Mouse (Mus musculus) frontal cortex, postnatal 10 days (tissue): ENCODE data around the gene Upk2.

Source experiments
- DNase-seq, 2 experiments: peaks; one replicate each; pipeline ENCODE4 v3.0.0; 2022; ENCODE audit warnings: low spot score in 2 of 2, mixed read lengths in 1 of 2

Upk2 gene

GRCm38 (mm10) chr9:44488855-44489381, 34.1 kb upstream of the Upk2 start:
- DNase-seq, result peak in 1 of 2 experiments; percentile 48

- no peak for DNase-seq
Measured at GRCm38 (mm10) chr9:44488416-44488815, 33.6 kb upstream of the Upk2 start.

- DNase-seq, result peak in 1 of 2 experiments; percentile 17
Measured at GRCm38 (mm10) chr9:44487441-44487840, 32.7 kb upstream of the Upk2 start.

- DNase-seq, result peak in 1 of 2 experiments; percentile 20
Measured at GRCm38 (mm10) chr9:44486741-44487421, 32.1 kb upstream of the Upk2 start.

- DNase-seq, result no peak
Measured at GRCm38 (mm10) chr9:44486335-44486734, 31.6 kb upstream of the Upk2 start.

- peak in 1 of 2 experiments; percentile 12 for DNase-seq
Measured at GRCm38 (mm10) chr9:44485516-44486161, 30.9 kb upstream of the Upk2 start.

GRCm38 (mm10) chr9:44485105-44485515, 30.3 kb upstream of the Upk2 start:
- DNase-seq, result no peak

- DNase-seq, result no peak
Measured at GRCm38 (mm10) chr9:44484311-44485104, 29.7 kb upstream of the Upk2 start.

GRCm38 (mm10) chr9:44483510-44484044, 28.8 kb upstream of the Upk2 start:
- DNase-seq, result peak in 1 of 2 experiments; percentile 60

GRCm38 (mm10) chr9:44483041-44483509, 28.3 kb upstream of the Upk2 start:
- peak in 1 of 2 experiments; percentile 43 for DNase-seq

GRCm38 (mm10) chr9:44482552-44482951, 27.8 kb upstream of the Upk2 start, which contains the start of gene Bcl9l:
Bcl9l (plus strand) TSS chr9:44482825.
- peak; percentile 91 to 93 for DNase-seq

- DNase-seq, result no peak
Measured at GRCm38 (mm10) chr9:44482112-44482511, 27.3 kb upstream of the Upk2 start.

GRCm38 (mm10) chr9:44479628-44480428, 25.1 kb upstream of the Upk2 start:
- DNase-seq, result peak in 1 of 2 experiments; percentile 88

- DNase-seq, result peak in 1 of 2 experiments; percentile 73
Measured at GRCm38 (mm10) chr9:44478959-44479605, 24.3 kb upstream of the Upk2 start.

- peak in 1 of 2 experiments; percentile 74 for DNase-seq
Measured at GRCm38 (mm10) chr9:44478229-44478921, 23.6 kb upstream of the Upk2 start.

GRCm38 (mm10) chr9:44477339-44478228, 22.8 kb upstream of the Upk2 start:
- DNase-seq, result peak in 1 of 2 experiments; percentile 34

GRCm38 (mm10) chr9:44475936-44476335, 21.2 kb upstream of the Upk2 start:
- DNase-seq, result no peak

- no peak for DNase-seq
Measured at GRCm38 (mm10) chr9:44474327-44474726, 19.6 kb upstream of the Upk2 start.

- DNase-seq, result no peak
Measured at GRCm38 (mm10) chr9:44473184-44473583, 18.4 kb upstream of the Upk2 start.
